Mouse (Mus musculus): ENCODE data around the gene Rab13.

The Rab13 gene

DNA sequence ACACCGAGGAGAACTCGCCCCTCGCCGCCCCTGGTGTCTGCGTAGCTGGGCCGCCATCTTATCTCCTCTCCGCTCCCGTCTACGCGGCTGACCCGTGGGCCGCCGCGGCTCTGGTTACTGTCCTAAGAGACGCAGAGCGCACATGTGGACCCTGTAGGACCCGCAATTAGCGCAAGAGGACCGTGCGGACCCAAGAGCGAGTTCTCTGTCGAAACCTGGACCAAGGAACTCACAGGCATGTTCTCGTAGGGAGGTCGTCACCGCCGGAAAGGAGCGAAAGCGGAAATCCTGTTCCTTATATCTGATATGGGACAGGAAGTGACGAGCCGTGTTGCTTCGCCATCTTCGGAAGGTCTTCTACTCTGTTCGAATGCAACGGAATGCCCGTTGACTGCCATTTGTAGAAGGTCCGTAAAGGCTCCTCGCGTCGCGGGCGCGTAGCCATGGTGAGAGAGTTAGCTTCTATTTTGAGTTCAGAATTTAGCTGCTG is at the start of gene Rab13, which contains the start of gene Rps27:
Rab13 (plus strand) TSS at position 319 of the 490 bp plus-strand sequence.
Rps27 (minus strand) TSS at position 275 of the 490 bp plus-strand sequence.
- DNase-seq (ENCODE audit: low spot score) = peak; percentile 96

DNA sequence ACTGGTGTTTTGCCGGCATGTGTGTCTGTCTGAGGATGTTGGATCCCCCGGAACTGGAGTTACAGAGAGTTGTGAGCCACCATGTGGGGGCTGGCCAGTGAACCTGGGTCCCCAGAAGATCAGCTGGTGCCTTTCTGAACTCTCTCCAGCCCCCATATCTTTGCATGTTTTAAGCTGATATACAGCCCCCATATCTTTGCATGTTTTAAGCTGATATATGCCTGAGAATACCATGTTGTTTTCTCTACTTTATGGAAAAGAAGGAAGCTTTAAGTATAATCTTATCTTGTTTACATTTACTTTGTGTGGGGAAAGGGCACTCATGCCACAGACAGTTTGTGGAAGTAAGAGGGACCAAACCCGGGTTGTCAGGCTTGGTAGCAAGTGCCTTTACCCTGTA is 33.9 kb upstream of the Rab13 start:
- DNase-seq (ENCODE audit: low spot score) = no peak

DNA sequence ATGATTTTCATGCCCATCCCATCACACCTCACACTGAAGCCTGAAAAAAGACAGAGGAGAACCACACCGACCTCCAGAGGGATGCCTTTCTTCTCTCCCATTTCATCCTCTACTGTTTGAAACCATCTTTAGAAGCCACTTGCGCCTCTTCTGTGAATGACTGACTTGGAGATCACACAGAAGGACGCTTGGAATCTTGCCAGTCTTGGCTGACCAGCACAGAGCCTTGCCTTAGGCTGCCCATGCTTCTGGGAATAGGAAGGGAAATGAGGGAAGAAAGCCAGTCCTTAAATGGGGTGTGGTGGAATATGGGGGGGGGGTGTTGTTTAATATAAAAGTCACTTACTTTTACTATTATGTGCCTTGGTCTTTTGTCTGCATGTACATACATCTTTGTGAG is 29.9 kb upstream of the Rab13 start:
- peak; percentile 34 for DNase-seq (ENCODE audit: low spot score)

DNA sequence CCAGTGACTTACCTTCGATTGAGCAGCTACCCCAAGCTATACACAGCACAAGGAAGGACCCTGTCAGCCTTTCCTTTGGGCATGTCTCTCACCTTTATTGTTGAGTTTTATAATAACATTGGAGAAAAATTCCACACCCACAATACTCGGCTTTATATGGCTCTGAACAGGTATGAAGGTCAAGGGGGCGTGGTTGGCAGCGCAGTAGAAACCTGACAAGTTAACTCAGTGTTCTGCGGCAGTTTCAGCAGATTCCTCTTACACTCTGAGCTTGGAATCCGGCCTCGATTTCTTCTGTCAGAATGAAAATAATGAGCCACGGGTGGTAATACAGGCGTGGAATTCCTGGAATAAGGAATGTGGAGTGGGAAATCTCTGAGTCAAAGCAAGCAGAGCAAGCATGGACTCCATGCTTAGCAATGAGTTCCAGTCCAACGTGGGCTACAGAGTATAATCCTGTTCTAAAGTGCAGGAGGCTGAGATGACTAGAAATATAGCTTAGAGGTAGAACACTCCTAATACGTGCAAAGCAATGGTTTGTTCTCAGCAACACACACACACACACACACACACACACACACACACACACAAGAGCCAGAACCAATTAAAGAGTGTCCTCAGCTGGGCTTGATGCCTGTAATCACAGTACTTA is 22.5 kb upstream of the Rab13 start:
- no peak for DNase-seq (ENCODE audit: low spot score)

DNA sequence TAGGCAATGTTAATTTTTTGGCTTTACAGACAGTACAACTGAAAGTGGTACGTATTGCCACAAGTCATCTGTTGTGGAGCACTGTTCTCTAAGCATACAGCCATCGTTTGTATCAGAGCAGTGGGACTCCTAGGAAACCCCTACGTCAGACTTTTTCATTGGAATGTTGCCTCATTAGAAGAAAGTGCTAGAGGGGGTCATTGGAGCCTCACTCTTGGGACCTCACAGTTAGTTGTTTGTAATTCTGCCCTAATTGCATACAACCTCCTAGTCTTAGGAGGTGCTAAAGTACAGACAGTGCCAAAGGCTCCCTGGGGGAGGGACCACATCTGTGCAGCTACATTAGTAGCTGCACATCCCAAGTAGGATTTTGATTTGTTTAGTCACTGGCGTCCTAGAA is 18.7 kb upstream of the Rab13 start:
- no peak for DNase-seq (ENCODE audit: low spot score)

DNA sequence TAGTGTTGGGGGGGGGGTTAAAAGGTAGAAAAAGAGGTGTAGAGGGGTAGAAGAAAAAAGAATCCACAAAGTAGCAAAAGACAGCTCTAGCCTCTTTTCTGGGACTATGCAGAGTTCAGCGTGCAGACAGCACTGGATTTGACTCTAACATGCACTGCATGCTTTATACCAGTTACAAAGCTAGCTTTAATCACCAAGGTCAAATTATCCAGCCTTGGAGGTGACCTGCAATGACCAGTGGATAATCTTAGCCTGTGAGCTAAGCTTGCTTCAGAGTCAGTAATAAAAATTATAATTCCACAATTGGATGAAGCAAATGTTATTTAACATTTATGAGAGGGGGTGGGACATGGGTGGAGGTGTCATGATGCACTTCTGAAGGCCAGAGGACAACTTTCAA is 17.9 kb upstream of the Rab13 start:
- no peak for DNase-seq (ENCODE audit: low spot score)

DNA sequence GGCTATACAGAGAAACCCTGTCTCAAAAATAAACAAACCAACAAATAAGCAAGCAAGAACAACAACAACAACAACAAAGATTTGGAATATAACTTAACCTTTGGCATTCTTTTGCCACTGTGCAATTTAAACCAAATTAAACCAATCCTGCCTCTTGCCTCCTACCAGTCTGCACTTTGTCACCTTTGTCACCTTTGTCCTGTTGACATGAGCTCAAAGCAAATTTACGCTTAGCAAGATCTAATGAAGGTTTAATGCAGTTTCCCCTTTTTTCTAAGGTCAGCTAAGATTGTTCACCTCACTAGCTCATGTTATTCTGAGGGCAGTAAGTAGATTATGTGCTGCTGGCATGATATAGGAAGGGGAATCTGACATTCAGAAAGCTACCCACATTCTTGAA is 15.9 kb upstream of the Rab13 start:
- DNase-seq (ENCODE audit: low spot score) = no peak

DNA sequence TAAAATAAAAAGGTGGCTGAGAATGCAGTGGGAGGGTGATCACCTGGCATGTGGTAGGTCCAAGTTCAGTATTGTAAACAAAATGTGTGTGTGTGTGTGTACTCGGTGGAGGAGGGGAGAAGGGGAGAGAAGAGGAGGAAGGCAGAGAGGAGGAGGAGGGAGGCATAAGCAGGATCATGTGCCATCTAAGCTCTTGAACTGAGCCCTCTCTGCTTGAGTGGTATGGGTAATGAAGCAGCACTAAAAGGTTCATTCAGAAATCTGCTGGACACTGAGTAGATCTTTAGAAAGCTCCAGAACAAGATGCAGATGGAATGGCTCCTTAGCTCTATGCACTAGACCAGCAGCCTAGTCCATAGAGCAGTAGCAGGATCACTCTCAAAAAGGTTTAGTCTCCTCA is 10.6 kb upstream of the Rab13 start:
- no peak for DNase-seq (ENCODE audit: low spot score)

DNA sequence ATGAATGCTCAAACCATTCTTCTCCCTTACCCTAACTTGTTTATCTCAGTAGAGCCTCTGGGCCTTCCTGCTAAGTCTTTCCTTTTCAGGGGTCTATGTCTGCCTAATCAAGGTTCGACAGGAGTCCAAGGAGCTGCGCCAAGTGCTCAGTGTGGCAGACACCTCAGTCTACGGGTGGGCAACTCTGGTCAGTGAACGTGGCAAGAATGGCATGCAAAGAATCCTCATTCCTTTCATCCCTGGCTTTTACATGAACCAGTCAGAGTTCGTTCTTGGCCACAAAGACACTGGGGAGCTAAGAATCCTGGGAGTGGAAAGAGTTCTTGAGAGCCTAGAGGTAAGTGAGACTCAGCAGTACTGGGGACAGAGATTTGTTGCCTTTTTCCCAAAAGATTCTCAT is 9.9 kb upstream of the Rab13 start:
- no peak for DNase-seq (ENCODE audit: low spot score)

DNA sequence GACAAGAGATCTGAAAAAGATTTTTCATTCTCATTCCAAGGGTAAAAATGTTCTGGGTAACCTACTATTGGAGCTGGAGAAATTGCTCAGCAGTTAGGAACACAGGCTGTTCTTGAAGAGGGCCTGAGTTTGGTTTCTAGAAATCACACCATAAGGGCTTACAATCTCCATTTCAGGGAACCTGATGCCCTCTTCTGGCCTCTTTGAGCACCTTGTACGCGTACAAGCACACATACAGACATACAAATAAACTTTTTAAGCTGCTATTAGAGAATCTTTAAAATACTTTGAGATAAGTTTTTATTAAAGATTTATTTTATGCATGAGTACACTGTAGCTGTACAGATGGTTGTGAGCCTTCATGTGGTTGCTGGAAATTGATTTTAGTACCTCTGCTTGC is 8.9 kb upstream of the Rab13 start:
- no peak for DNase-seq (ENCODE audit: low spot score)

DNA sequence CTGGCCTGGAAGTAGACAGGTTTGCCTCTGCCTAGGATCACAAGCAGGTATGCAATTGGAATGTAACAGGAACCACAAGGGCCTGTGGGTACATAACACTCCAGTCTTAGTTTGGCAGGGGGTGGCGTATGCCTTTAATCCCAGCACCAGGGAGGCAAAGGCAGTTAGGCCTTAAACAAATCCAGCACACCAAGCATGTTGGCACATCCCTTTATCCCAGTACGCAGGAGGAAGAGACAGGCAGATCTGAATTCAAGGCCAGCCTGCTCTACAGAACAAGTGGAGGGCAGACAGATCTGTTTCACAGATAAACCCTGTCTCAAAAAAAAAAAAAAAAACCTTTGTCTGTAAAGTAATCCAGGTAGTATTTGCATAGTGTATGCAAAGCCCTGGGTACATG is 4.8 kb upstream of the Rab13 start:
- no peak for DNase-seq (ENCODE audit: low spot score)

DNA sequence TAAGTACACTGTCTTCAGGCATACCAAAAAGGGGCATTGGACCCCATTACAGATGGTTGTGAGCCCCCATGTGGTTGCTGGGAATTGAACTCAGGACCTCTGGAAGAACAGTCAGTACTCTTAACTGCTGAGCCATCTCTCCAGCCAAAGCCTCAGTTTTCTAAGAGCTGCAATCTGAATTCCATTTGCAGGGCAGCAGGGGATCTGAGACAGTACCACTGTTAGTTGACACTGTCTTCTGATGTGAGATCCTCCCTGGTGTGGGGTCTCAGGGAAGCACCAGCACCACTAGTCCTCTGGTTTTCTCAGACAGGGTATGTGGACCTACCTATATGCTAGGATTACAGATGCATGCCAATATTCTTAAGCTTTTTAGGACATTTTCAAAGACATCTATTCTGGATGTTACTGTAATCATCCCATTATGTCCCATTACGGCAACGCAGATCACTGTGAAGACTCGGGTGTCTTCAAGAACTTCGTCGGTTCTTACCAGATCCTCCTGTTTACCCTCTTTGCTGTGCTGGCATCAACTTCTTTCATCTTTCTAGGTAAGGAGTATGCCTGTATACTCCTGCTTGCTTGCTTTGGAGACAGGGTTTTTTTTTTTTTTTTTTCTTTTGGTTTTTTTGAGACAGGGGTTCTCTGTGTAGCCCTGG is 3.5 kb upstream of the Rab13 start:
- DNase-seq (ENCODE audit: low spot score) = no peak

DNA sequence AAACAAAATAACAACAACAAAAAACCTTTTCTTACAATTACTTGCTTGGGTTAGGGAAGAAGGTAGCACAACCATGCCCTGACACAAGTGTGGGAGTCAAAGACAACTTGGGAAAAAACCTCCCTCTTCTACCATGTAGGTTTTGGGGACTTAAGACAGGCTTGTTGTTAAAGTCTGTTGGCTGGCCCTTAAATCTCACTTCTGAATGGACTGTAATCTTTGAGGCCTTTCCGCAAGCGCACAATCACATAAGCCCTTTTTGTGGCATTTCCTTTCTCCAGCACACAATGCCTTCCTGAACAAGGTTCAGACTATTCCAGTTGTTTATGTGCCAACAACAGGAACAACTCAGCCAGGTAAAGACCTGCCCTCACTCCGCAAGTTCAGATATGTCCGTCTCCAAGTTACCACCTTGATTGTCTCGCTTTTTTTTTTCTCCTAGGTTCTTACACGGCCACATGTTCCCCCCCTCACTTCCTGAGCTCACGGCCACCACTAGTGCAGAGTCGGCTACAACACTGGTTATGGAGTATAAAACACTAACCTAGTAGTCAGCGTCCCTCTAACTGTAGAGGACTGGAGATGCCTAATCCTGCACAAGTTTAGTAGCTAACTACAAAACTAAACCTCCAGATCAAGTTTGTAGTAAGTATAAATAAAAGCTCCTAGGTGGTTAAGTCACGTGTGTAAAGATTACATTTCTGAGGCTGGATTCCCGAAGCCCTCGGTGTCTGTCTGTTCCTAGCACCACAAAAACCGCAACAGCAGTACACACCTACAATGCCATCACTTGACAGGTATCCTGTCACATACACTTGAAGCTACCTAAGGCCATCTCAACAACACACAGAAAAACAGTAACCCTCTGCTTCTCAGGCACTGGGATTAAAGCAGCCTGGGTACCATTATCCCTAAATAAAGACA is 1.8 kb upstream of the Rab13 start:
- DNase-seq (ENCODE audit: low spot score) = no peak

DNA sequence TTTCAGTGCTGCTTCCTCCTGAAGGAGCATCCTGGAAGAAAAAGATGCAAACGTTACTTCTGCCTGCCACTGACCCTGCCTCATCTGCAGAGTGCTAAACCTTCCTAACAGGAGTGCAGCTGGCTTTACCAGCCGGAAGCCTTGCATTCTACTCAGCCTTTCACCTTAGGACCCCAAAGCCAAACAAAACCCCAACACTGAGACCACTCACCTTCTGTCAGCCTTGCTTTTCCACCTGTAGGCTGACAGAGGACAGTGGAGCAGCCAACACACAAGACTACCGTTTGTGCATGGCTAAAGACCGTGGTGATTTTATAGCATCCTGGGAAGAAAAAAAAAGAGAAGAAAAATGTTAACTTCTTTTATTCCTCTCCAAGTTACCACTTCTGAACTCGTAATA is 772 bp upstream of the Rab13 start:
- no peak for DNase-seq (ENCODE audit: low spot score)

DNA sequence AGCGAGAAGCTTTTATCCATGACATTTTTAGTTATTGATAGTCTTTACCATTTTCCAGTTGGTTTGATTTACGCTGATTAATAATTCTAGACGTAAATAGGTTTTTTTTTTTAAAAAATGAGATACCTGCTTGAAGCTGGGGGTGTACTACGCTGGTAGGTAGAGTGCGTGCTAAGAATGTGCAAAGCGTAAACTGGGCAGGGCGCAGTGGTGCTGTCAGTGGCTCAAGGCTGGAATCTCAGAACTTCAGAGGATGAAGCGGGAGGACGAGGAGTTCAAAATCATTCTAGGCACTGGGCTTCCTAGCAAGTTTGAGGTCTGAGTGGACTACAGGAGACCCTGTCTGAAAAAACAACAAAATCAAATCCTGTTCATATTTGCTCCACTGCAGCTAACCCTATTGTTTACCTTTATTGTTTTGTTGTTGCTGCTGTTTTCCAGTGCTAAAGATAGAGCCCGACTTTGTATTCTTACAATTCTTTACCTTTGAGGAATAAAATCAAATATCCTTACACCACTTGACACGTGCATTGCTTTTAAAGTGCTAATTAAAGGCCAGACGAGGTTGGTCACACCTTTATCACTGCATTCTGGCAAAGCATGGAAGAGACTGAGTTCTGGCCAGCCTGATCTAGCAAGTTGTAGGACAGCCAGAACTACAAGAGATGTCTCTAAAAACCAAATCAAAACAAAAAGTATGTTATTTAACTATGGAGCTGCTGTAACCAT is 625 bp downstream of the Rab13 start:
- no peak for DNase-seq (ENCODE audit: low spot score)

DNA sequence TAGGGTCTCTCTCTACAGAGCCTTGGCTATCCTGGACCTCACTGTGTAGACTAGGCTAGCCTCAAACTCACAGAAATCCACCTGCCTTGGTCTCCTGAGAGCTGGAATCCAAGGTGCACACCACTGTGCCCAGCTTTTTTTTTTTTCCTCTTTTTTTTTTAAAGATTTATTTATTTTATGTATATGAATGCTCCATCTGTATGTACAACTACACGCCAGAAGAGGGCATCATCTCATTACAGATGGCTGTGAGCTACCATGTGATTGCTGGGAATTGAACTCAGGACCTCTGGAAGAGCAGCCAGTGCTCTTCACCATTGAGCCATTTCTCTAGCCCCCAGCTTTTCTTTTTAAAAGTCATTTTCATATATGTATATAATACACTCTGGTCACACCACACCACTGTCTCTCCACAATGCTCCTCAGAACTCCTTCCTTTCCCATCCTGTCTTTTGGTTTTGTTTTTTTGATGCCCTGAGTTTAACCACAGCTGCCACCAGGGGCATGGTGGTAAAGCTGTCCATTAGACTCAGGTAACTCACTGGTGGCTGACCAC is 2.4 kb downstream of the Rab13 start:
- no peak for DNase-seq (ENCODE audit: low spot score)

DNA sequence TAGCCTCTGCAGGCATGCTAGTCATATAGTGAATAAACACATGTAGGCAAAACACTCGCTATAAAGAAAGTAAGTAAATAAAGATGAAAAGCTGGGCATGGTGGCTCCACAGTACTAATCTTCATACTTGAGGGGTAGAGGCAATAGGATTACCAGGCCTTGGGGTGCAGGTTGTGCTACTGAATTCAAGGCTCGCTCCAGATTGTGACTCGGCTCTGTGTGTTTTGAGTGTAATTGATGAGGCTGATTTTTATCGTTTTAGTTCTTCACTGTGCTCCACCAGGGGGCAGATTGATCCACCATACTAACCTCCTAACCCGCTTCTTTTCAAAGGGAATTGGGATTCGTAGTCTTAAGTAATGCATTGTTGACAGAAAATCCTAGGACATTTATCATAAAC is 6.6 kb downstream of the Rab13 start:
- DNase-seq (ENCODE audit: low spot score) = peak; percentile 84

DNA sequence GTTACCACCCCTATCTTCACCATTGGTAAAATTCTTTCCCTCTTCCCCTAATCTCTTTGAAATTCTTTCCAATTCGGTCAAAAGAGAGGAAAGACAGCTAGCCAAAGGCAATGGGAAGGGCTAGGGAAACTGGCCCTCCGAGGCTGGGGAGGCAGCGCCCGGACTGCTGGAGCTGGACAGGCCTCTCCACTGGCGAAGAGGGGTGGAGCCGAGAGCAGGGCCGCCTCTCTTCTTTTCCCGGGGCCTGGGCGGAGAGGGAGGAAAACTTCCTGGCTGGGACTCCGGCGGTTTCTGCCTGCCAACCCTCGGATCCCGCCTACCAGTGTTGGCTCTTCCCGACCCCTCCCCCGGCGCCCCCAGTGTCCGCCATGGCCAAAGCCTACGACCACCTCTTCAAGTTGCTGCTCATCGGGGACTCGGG is 7.0 kb downstream of the Rab13 start:
- DNase-seq (ENCODE audit: low spot score) = peak; percentile 86

DNA sequence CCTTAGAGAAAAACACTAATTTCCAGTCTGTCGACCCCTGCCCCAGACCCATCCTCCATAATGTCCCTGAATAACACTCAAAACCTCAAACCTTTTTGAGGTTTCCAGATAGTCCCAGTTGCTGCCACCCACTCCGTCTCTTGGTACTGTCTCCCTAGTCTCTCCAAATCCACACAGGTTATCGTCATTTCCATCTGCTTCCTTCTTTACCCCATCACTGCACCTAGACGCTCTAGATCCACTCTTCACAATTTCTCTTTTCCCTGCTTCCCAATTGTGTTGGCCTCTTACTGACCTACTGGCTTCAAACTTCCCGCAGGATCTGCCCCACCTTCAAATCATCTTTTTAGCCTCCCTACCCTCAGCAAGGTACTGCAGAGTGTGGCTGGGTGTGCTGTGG is 7.6 kb downstream of the Rab13 start:
- DNase-seq (ENCODE audit: low spot score) = no peak

DNA sequence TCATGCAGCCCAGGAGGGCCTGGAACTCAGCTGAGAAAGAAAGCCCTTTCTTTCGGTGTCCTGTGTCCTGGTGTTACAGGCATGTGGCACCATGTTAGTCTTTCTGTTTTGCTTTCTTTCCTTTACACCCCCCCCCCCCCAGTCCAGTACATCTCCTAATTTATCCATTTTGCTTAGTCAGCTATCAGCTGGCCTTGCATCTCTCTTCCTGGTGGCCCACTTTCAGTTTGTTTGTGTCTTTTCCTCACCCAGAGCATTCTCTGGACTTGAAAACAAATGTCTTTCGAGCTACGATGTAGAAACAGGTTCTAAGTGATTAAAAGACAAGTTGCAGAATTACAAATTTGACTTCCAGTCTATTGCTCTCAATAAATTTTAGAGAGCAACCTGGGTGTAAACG is 9.0 kb downstream of the Rab13 start:
- no peak for DNase-seq (ENCODE audit: low spot score)

DNA sequence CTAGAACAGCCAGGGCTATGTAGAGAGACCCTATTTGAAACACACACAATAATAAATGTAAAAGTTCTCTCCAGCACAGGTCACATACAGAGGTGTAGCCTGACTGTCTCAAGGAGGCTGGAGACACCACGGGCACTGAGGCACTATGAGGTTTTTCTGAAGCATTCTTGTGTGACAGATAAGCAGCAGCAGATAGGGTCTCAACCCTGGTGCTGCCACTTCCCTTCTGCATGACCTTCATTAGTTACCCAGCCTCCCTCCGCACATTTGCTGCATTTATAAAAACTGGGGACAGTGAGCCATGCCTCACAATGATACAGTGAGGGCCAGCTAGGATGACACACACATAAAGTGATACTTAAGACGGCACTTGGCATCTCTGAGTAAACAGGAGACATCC is 9.4 kb downstream of the Rab13 start:
- no peak for DNase-seq (ENCODE audit: low spot score)

DNA sequence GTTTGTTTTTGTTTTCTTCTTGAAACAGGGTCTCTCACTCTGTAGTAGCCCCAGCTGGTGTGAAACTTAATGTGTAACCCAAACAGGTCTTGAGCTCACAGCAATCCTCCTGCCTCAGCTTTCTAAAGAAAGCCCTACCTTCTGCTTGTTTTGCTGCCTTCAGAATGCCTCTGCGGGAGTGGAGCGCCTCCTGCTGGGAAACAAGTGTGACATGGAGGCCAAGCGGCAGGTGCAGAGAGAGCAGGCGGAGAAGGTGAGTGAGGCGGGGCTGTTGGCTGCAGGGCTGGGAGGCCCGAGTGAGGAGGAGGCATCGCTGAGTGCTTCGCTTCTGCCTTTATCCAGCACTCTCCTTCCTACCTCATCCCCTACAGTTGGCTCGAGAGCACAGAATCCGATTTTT is 10.8 kb downstream of the Rab13 start:
- no peak for DNase-seq (ENCODE audit: low spot score)

All from adipocyte (in vitro differentiated cells).